Mouse (Mus musculus): Measurements from ENCODE around the gene F2rl3.

The F2rl3 gene

DNA sequence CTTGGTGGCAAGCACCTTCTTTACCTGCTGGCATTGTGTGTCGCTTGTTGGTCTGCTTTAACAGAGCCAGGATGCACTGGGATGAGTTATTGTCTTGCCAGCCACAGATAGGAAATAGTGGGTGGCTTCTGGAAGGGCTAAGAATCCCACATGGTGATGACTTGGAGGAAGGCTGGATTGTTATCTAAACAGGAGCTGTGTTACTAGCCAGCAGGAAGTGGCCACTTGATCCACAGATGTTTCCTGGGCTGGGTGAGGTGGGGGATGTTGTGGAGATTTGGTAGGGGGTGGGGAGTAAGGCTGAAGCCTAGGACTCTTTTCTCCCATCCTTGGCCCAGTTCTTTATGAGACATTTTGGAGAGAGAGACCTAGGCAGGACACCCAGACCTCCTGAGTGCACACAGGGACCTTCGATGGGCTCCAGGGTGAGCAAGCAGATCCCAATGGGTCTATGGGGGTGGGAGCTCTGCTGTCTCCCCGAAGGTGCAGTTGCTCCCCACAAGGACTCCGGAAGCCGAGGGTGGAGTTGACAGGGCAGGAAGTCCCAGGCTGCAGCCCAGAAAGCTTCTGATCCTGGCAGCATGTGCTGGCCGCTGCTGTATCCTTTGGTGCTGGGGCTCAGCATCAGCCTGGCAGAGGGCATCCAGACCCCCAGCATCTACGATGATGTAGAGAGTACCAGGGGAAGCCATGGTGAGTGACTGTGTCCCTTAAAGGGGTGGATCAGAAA, at the start of gene F2rl3:
F2rl3 (plus strand) TSS at position 559 of the 730 bp plus-strand sequence.
- in situ Hi-C loops (cut with MboI; ENCODE audit: low sequenced_read_pairs), result no loop called here

DNA sequence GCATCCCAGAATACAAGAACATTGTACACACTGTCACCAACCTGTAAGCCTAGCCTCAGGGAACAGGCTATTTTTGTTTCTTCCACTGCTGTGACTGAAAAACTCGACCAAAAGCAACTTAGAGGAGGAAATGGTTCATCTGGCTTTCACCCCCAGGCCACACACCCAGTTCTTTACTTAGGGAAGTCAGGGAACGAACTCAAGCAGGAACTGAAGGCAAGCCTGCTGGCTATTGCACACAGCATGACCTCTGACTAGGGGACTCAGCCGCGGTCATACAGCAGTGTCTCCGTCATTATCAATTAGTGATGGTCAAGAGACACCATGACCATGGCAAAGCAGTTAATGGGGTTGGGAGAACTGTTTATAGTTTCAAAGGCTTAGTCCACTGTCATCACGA, 49.1 kb upstream of the F2rl3 start:
- in situ Hi-C loops (cut with MboI; ENCODE audit: low sequenced_read_pairs), result no loop called here

DNA sequence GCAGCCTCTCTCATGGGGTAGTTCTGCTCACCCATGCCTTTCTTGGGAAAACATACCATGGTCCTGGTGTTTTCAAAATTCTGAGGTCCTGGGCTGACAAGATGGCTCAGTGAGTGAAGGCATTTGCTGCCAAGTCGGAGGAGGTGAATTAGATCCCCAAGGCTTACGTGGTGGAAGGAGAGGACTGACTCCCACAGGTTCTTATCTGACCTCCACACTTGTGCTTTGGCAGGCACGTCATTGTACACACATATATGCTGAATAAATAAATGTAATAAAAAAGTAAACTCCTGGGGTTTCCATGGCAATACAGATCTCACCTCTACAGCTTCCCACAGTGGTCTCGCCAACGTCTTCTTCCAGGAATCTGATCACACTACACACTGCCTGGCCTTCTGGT, 45.1 kb upstream of the F2rl3 start:
- in situ Hi-C loops (cut with MboI; ENCODE audit: low sequenced_read_pairs), result no loop called here

DNA sequence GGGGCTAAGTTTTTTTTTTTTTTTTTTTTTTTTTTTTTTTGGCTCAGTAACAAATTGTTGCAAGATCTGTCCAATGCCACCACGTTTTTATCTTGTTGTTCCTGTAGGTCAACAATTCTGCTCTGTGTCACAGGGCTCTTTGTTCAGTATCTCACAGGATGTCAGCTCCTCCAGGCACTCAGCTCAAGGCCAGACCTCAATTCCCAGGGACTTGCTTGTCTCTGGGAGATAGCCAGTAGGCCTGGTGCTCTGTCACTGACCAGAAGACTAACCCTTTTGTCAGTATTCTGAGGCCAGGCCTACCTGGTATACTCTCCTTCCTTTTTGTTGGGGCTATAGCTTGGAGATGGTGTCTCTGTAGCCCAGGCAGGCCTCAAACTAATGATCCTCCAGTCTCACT, 41.1 kb upstream of the F2rl3 start:
- in situ Hi-C loops (cut with MboI; ENCODE audit: low sequenced_read_pairs), result no loop called here

DNA sequence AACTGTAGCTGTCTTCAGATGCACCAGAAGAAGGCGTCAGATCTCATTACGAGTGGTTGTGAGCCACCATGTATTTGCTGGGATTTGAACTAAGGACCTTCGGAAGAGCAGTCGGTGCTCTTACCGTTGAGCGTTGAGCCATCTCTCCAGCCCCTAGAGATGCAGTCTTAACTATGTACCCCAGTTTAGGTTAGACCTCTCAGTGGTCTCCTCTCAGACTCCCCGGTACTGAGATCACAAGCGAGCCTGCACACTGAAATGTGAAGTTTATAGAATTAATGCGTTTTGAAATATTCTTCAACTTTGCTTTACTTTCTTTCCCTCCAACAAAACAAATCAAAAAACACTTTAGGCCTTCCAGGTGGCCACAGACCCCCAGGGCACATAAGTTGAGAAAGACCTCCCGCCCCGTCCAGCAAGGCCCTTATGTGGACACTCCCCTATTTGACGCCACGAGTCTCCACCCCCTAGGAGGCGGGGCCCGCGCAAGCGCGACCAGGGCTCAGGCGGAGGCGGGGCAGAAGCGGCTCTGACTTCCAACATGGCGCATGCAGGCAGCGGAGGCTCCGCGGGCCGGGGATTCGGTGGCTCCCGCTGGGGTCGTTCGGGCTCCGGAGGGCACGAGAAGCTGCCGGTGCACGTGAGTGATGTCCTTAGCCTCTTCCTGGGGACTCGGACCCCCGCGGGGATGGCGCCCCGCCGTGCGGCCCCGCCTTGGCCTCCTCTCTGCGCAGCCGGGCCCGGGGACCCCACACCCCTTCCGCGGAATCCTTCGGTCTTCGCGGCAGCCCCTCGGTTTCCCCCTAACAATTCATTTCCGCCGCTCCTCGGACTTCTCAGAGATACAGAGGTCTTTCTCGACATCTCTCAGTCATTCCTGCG, 38.7 kb upstream of the F2rl3 start, which contains the start of gene Sin3b:
Sin3b (plus strand) TSS at position 517 of the 882 bp plus-strand sequence.
- in situ Hi-C loops (cut with MboI; ENCODE audit: low sequenced_read_pairs), result no loop called here

DNA sequence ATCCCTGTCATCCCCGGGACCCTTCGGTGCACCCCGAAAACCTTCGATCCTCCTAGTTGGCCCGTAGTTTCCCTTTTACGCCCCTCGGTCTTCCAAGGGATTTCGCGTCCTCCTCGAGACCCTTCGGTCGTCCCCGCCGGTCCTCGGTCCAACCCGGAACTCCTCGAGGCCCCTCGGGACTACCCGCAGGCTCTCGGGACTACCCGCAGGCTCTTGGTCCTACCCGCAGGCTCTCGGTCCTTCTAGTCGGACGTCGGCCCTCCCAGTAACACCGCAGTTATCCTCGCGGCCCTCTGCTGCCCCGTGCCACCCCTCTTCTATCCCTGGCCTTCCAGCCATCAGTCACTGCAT, 38.1 kb upstream of the F2rl3 start:
- in situ Hi-C loops (cut with MboI; ENCODE audit: low sequenced_read_pairs), result no loop called here

- in situ Hi-C loops (cut with MboI; ENCODE audit: low sequenced_read_pairs), result no loop called here
Observed at GRCm38 (mm10) chr8:72728636-72729035, 33.0 kb upstream of the F2rl3 start.

GRCm38 (mm10) chr8:72735001-72735400, 26.7 kb upstream of the F2rl3 start:
- in situ Hi-C loops (cut with MboI; ENCODE audit: low sequenced_read_pairs), result no loop called here

DNA sequence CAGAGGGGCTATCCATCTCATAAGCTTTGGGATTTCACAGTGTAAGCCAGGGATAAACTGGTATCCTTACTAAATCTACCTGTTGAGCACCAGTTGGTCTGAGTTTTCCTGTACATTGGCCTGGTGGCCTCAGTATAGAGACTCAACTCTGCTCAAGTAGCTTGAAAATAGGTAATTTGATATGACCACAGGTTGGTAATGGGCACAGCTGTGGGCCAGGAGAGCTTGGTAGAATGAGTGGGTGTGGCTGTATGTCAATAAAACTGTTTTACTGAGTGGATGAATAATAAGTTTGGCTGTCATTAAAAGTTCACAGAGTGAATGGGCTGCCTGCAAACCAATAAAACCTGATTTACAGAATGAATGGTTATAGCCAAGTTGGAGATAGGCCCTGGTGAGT, 24.8 kb upstream of the F2rl3 start:
- in situ Hi-C loops (cut with MboI; ENCODE audit: low sequenced_read_pairs), result no loop called here

DNA sequence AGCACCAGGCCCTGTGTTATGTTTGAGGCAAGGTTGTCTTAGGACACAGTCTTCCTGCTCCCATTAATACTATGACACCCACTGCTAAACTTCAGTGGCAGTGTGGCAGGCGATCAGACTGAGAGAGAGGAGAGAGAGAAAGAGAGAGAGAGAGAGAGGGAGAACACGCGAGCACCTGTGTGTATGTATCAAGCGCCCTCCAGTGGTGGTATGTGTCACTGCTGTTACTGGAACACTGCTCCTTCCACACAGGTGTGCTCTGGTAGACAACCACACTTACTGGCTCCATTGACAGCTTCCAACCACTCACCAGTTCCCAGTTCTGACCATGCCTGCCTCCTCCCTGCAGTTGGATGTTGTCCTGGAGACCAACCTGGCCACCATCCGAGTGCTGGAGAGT, 15.6 kb upstream of the F2rl3 start:
- in situ Hi-C loops (cut with MboI; ENCODE audit: low sequenced_read_pairs), result no loop called here

GRCm38 (mm10) chr8:72749846-72750245, 11.8 kb upstream of the F2rl3 start:
- in situ Hi-C loops (cut with MboI; ENCODE audit: low sequenced_read_pairs), result no loop called here

- in situ Hi-C loops (cut with MboI; ENCODE audit: low sequenced_read_pairs), result no loop called here
Observed at GRCm38 (mm10) chr8:72750266-72750665, 11.4 kb upstream of the F2rl3 start.

GRCm38 (mm10) chr8:72751126-72751525, 10.6 kb upstream of the F2rl3 start:
- in situ Hi-C loops (cut with MboI; ENCODE audit: low sequenced_read_pairs), result no loop called here

DNA sequence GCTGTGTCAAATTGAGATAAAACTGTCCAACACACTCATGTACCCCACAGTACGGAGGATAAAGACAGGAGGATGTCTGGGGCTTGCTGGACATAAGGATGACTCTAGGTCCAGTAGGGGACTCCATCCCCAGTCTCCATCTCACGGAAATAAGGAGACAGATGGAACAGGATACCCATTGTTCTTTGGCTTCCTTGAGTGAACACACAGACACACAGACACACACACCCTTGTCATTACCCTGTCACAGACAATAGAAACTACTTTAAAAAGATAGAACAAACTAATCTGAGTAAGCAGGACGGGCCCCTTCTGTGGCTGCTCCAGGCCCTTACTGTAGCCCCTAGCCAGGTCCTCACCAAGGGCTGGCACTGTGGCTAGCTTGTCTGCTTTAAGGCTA, 9.4 kb upstream of the F2rl3 start:
- in situ Hi-C loops (cut with MboI; ENCODE audit: low sequenced_read_pairs), result no loop called here

DNA sequence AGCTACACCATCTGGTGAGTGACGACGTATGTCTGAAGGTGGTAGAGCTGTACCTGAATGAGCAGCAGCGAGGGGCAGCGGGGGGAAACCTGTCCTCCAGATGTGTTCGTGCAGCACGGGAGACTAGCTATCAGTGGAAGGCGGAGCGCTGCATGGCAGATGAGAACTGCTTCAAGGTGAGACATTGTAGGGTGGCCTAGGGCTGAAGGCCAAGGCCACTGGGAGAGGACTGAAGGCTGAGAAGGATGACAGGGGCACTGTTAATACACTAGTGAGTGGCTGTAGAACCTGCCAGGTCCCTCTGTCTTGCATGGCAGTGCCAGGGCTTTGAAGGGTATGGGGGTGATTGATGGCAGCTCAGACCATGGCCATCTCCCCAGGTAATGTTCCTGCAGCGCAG, 8.5 kb upstream of the F2rl3 start:
- in situ Hi-C loops (cut with MboI; ENCODE audit: low sequenced_read_pairs), result no loop called here

- in situ Hi-C loops (cut with MboI; ENCODE audit: low sequenced_read_pairs), result no loop called here
Observed at GRCm38 (mm10) chr8:72753781-72754180, 7.9 kb upstream of the F2rl3 start.

- in situ Hi-C loops (cut with MboI; ENCODE audit: low sequenced_read_pairs), result no loop called here
Observed at GRCm38 (mm10) chr8:72756031-72756430, 5.6 kb upstream of the F2rl3 start.

DNA sequence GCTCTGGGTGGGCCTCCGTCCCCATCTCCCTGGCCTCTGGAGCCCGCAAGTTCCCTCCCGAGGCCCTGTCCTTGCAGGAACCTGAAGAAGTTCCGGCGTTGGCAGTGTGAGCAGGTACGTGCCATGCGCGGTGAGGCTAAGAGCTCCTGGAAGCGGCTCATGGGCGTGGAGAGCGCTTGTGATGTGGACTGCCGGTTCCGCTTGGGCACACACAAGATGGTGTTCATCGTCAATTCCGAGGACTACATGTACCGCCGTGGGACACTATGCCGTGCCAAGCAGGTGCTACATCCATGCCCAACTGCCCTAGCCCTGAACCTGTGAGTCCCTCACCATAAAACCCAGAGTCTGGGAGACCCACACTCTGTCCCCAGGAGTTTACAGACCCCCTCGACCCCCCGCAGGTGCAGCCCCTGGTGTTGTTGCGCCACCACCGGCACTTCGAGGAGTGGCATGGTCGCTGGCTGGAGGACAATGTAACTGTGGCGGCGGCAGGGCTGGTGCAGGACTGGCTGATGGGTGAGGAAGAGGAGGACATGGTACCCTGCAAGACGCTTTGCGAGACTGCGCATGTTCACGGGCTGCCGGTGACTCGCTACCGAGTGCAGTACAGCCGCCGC, 4.8 kb upstream of the F2rl3 start:
- in situ Hi-C loops (cut with MboI; ENCODE audit: low sequenced_read_pairs), result no loop called here

DNA sequence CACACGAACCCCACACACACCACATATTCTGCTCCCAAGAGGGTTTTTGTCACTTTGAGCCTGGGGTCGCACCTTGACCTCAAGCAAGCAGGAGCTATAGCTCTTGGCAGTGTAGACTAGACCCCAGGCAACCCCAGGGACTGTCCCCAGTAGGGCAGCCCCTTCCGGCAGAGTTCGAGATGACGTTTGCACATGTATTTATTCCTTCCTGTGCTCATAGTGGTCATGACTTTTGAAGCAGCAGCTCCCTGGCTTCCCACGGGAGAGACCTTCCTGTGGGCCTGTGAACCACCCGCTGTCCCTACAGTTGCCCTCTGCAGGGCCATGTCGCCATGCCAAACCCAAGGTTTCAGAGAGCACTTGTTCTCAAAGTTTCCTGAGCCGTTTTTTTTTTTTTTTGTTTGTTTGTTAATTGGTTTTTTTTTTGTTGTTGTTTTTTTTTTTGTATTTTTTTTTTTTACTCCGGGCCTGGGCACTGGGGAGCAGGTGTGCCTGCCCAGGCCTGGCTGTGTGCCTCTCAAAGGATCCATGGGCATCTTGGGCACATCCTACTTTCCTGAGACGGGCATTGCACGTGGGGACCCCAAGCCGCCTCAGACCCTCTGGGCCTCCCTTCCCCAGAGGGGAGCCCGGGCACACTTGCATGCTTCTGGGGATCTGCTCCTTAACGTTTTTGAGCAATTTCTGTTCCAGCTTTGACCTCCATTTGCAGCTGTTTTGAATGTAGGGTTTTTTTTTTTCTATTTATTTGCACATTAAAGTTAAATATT, 4.1 kb upstream of the F2rl3 start:
- in situ Hi-C loops (cut with MboI; ENCODE audit: low sequenced_read_pairs), result no loop called here

- in situ Hi-C loops (cut with MboI; ENCODE audit: low sequenced_read_pairs), result no loop called here
Observed at GRCm38 (mm10) chr8:72758310-72758709, 3.4 kb upstream of the F2rl3 start.

DNA sequence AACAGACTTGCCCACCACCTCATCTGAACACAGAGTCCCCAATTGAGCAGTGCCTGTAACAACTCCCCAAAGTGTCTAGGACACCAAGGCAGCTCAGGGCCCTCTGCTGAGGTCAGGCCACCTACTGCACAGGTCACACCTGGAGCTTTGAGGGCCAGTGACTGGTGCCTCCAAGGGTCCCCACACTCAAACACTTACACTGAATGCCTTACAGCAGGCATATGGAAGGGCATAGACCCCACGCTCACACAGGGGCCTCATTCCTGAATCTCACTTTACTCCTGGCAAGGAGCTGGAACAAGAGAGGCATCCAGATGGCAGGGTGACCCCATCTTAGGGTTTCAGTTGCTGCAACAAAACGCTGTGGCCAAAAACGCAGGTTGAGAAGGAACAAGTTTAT, 1.5 kb upstream of the F2rl3 start:
- in situ Hi-C loops (cut with MboI; ENCODE audit: low sequenced_read_pairs), result no loop called here

Measured in CH12F3 (cell line).